Mouse (Mus musculus): Measurements from ENCODE around the gene Spock1. TPM values are rescaled to one million over a fixed set of nuclear protein-coding genes. Genes with fewer than 3 reads are reported as not detected.

The Spock1 gene
- total and polyA plus RNA-seq, 3 experiments: not detected

- Histone ChIP-seq H3K79me2 (replicated peaks; ENCODE audit: control insufficient read depth, extremely low read depth, insufficient read depth, poor library complexity, severe bottlenecking) (no peaks in the 10 kb centered on the region), H3K4me3 (replicated peaks in 1 of 3; ENCODE audit: low read depth in 2 of 3, low read length in 2 of 3, poor library complexity in 1 of 3) (no peak overlapping the region), H3K27me3 (replicated peaks) (no peaks in the 10 kb centered on the region), H3K4me2 (ENCODE audit: insufficient read depth, low read depth, poor library complexity, severe bottlenecking) (no peak overlapping the region), H3K9ac (ENCODE audit: insufficient read depth, low read depth) (no peak overlapping the region), H3K9me3 (replicated peaks; ENCODE audit: low read length) (peaks cover 86% of the 10 kb centered on the region), H3K36me3 (replicated peaks in 1 of 2; ENCODE audit: control insufficient read depth in 1 of 2, insufficient read depth in 1 of 2, low read length in 1 of 2) (no peaks in the 10 kb centered on the region), H3K27ac (ENCODE audit: insufficient read depth, low read depth) (no peak overlapping the region), H3K4me1 (ENCODE audit: control insufficient read depth in 1 of 2, insufficient read depth in 2 of 2) (no peaks in the 10 kb centered on the region)
- in situ Hi-C loops (cut with MboI; ENCODE audit: low pct_ligation_motif_present, low pct_unique_long_range_greater_than_20kb, low sequenced_read_pairs) (no loop called here), dilution Hi-C loops (cut with MboI; ENCODE audit: extremely low pct_ligation_motif_present, extremely low pct_unique_long_range_greater_than_20kb, low sequenced_read_pairs) (no loop called here)
- TF ChIP-seq NRF1 (IDR thresholded peaks at IDR 0.05; ENCODE audit: low read depth, low read length) (no peak), BHLHE40 (IDR thresholded peaks at IDR 0.05; ENCODE audit: low read depth, low read length) (no peak)
- no peak for DNase-seq (ENCODE audit: extremely low read depth)
These were observed 136.1 kb downstream of the Spock1 start for GRCm38 (mm10) chr13:57771998-57772397.

- no peaks in the 10 kb centered on the region for H3K27me3 ChIP-seq (replicated peaks)
- no peaks in the 10 kb centered on the region for H3K36me3 ChIP-seq (replicated peaks in 1 of 2; ENCODE audit: control insufficient read depth in 1 of 2, insufficient read depth in 1 of 2, low read length in 1 of 2)
- no peak overlapping the region for H3K27ac ChIP-seq (ENCODE audit: insufficient read depth, low read depth)
- H3K9ac ChIP-seq (ENCODE audit: insufficient read depth, low read depth): no peak overlapping the region
- no peaks in the 10 kb centered on the region for H3K79me2 ChIP-seq (replicated peaks; ENCODE audit: control insufficient read depth, extremely low read depth, insufficient read depth, poor library complexity, severe bottlenecking)
- in situ Hi-C loops (cut with MboI; ENCODE audit: low pct_ligation_motif_present, low pct_unique_long_range_greater_than_20kb, low sequenced_read_pairs): no loop called here
- H3K4me1 ChIP-seq (ENCODE audit: control insufficient read depth in 1 of 2, insufficient read depth in 2 of 2): no peaks in the 10 kb centered on the region
- dilution Hi-C loops (cut with MboI; ENCODE audit: extremely low pct_ligation_motif_present, extremely low pct_unique_long_range_greater_than_20kb, low sequenced_read_pairs): no loop called here
- H3K4me3 ChIP-seq (replicated peaks in 1 of 3; ENCODE audit: low read depth in 2 of 3, low read length in 2 of 3, poor library complexity in 1 of 3): no peak overlapping the region
- TF ChIP-seq E2F4 (IDR thresholded peaks at IDR 0.05; ENCODE audit: insufficient replicate concordance, low read depth, low read length) (no peak), MAZ (IDR thresholded peaks at IDR 0.05; ENCODE audit: low read depth, low read length) (no peak), ZC3H11A (IDR thresholded peaks at IDR 0.05; ENCODE audit: low read depth, low read length) (no peak), MAFK (IDR thresholded peaks at IDR 0.05; ENCODE audit: insufficient replicate concordance, low read length) (no peak), NRF1 (IDR thresholded peaks at IDR 0.05; ENCODE audit: low read depth, low read length) (no peak), SMC3 (IDR thresholded peaks at IDR 0.05; ENCODE audit: low read depth, low read length) (no peak)
- peaks cover 88% of the 10 kb centered on the region for H3K9me3 ChIP-seq (replicated peaks; ENCODE audit: low read length)
- no peak for DNase-seq (ENCODE audit: extremely low read depth)
- no peak overlapping the region for H3K4me2 ChIP-seq (ENCODE audit: insufficient read depth, low read depth, poor library complexity, severe bottlenecking)
These were observed 141.4 kb downstream of the Spock1 start for GRCm38 (mm10) chr13:57766721-57767120.

GRCm38 (mm10) chr13:57761122-57761521, 147.0 kb downstream of the Spock1 start:
- no peak for DNase-seq (ENCODE audit: extremely low read depth)
- H3K4me1 ChIP-seq (ENCODE audit: control insufficient read depth in 1 of 2, insufficient read depth in 2 of 2): no peaks in the 10 kb centered on the region
- H3K4me2 ChIP-seq (ENCODE audit: insufficient read depth, low read depth, poor library complexity, severe bottlenecking): no peak overlapping the region
- no peak overlapping the region for H3K9ac ChIP-seq (ENCODE audit: insufficient read depth, low read depth)
- H3K36me3 ChIP-seq (replicated peaks in 1 of 2; ENCODE audit: control insufficient read depth in 1 of 2, insufficient read depth in 1 of 2, low read length in 1 of 2): no peaks in the 10 kb centered on the region
- no peak overlapping the region for H3K27ac ChIP-seq (ENCODE audit: insufficient read depth, low read depth)
- no peaks in the 10 kb centered on the region for H3K79me2 ChIP-seq (replicated peaks; ENCODE audit: control insufficient read depth, extremely low read depth, insufficient read depth, poor library complexity, severe bottlenecking)
- H3K9me3 ChIP-seq (replicated peaks; ENCODE audit: low read length): peaks cover 95% of the 10 kb centered on the region
- no peaks in the 10 kb centered on the region for H3K27me3 ChIP-seq (replicated peaks)
- no peak overlapping the region for H3K4me3 ChIP-seq (replicated peaks in 1 of 3; ENCODE audit: low read depth in 2 of 3, low read length in 2 of 3, poor library complexity in 1 of 3)
- in situ Hi-C loops (cut with MboI; ENCODE audit: low pct_ligation_motif_present, low pct_unique_long_range_greater_than_20kb, low sequenced_read_pairs): no loop called here
- TF ChIP-seq JUND (conservative IDR thresholded peaks at IDR 0.05; ENCODE audit: low read depth, low read length) (no peak), JUN (IDR thresholded peaks at IDR 0.05; ENCODE audit: insufficient read depth, low read depth, low read length) (no peak), NELFE (IDR thresholded peaks at IDR 0.05; ENCODE audit: low read depth, low read length) (no peak)
- dilution Hi-C loops (cut with MboI; ENCODE audit: extremely low pct_ligation_motif_present, extremely low pct_unique_long_range_greater_than_20kb, low sequenced_read_pairs): no loop called here
